Mouse (Mus musculus) spleen, adult 2 months (tissue): ENCODE measurements around the gene Kank4.

ENCODE experiments used
- CTCF ChIP-seq: fragments of 200-500 bp; IDR thresholded peaks from 2 replicates; pipeline ENCODE4 v1.5.1; 2011; ENCODE audit warnings: mild to moderate bottlenecking, inconsistent platforms; ENCODE audit not compliant: insufficient read depth, insufficient read length, insufficient replicate concordance; ENCODE audit errors: extremely low read depth
- POLR2A ChIP-seq: fragments of 200-500 bp; IDR thresholded peaks from 2 replicates; pipeline ENCODE4 v1.6.1; 2011; ENCODE audit warnings: low read depth, low read length, inconsistent platforms

DNA sequence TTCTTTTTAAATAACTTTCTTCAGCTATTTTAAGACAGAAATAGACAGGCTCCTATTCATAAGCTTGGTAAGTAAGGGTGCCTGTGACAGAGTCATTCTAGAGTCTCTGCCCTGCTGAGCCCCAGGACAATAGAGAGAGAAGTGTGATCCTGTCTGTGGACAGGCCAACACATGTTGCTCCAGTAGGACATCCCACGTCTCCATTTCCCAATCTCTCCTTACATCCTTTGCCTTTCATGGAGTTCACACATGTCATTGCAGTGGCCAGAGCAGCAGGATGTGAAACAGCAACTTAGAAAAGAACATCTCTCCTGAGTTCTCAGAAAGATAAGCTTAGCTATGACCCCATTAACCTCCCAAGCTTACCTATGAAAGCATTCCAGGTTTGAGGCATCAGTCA is 14.4 kb upstream of the Kank4 start:
- TF ChIP-seq POLR2A: no peak
- TF ChIP-seq CTCF: no peak
